Mouse (Mus musculus): ENCODE measurements around the gene Tnrc6b.

DNA sequence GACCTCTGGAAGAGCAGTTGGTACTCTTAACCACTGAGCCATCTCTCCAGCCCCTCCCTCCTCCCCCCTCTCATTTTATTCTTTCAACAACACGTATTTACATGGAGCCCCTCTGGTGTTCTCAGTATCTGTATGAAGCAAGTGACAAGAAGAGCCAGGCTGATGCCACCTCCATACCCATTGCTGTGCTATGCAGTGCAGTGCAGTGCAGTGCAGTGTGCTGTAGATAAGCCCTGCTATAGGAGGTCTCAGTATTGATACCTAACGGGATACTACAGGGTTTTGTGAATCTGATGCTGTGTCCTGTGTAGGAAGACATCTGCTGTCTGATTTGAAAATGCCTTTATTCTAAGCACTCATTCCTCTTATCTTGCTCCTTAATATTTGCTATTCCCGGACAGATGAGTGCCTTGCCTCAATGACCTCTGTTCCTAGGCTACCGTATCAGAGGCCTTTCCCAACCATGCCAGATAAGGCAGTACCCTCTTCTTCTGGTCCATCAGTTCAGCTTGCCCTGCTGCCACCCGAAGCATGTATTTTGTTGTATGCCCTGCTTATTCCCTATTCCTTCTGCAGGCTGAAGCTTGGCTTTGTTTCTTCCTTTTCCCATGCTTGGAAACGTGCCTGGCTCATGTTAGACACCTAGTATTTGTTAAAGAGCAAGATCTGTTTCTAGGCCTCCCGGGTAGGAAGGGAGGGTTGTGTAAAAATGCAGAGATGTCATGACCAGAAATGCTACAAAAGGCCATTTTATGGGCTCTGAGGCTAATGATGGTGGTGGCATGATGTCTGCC, 139.8 kb downstream of the Tnrc6b start:
- TF ChIP-seq CTCF (IDR thresholded peaks at IDR 0.05; ENCODE audit: insufficient read depth, low read depth, low read length) (no peak), POLR2A (IDR thresholded peaks at IDR 0.05; ENCODE audit: insufficient read depth, low read depth, low read length) (no peak)
